Mouse (Mus musculus) heart, embryonic 13.5 days (tissue): Measurements from ENCODE around the gene Kalrn. TPM values are rescaled to one million over a fixed set of nuclear protein-coding genes. Genes with fewer than 3 reads are reported as not detected.
"Not testable (repeated sequence)": the region's sequence is repeated elsewhere in the genome, so short reads cannot be mapped to it uniquely, and the experiment has no call there.

Experiments
- ATAC-seq: fragments of 200-750 bp; cut with Nextera tagmentation; 2 replicates; pipeline ENCODE4 v1.8.0; 2017; ENCODE audit warnings: moderate TSS enrichment; ENCODE audit not compliant: insufficient number of reproducible peaks, low FRiP score, low TSS enrichment; ENCODE audit errors: extremely low read depth
- H3K27ac ChIP-seq: fragments of 300-500 bp; sonication (generic); replicated peaks from 2 replicates; pipeline ENCODE4 v1.5.1; 2015; ENCODE audit warnings: moderate library complexity, mild to moderate bottlenecking, inconsistent platforms
- H3K27me3 ChIP-seq: fragments of 300-500 bp; sonication (generic); replicated peaks from 2 replicates; pipeline ENCODE4 v1.6.1; 2015; ENCODE audit warnings: mild to moderate bottlenecking, inconsistent platforms
- H3K36me3 ChIP-seq: fragments of 300-500 bp; sonication (generic); 2 replicates; pipeline ENCODE4 v1.6.1; 2015; ENCODE audit warnings: mild to moderate bottlenecking, inconsistent platforms
- H3K4me1 ChIP-seq: fragments of 300-500 bp; sonication (generic); 2 replicates; pipeline ENCODE4 v1.6.1; 2015; ENCODE audit warnings: inconsistent platforms
- H3K4me2 ChIP-seq: fragments of 300-500 bp; sonication (generic); 2 replicates; pipeline ENCODE4 v1.6.1; 2015; ENCODE audit warnings: inconsistent platforms, mild to moderate bottlenecking, moderate library complexity
- H3K4me3 ChIP-seq: fragments of 300-500 bp; sonication (generic); 2 replicates; pipeline ENCODE4 v1.5.1; 2015; ENCODE audit warnings: moderate library complexity, mild to moderate bottlenecking, inconsistent platforms
- H3K9ac ChIP-seq: fragments of 300-500 bp; sonication (generic); 2 replicates; pipeline ENCODE4 v1.6.1; 2015; ENCODE audit warnings: inconsistent platforms, mild to moderate bottlenecking, moderate library complexity
- H3K9me3 ChIP-seq: fragments of 300-500 bp; sonication (generic); 2 replicates; pipeline ENCODE4 v1.6.1; 2016; ENCODE audit warnings: inconsistent platforms
- WGBS: fragments of 180-500 bp; shearing (Covaris S2); methylation state at CpG from one replicate; pipeline ENCODE4 v1.1.7; 2015; ENCODE audit warnings: mixed read lengths; 5-methylcytosine and 5-hydroxymethylcytosine counted together
- polyA plus RNA-seq: library from polyadenylated mRNA; unstranded; fragments of >200 nt; fragmentation: Nextera tagmentation; extraction: Ambion mirVana; gene quantifications from 2 replicates; pipeline ENCODE4 v1.2.1, GENCODE M21; 2015

Kalrn gene
- polyA plus RNA-seq, 1 experiment from 2014 or later: 28.1 TPM

DNA sequence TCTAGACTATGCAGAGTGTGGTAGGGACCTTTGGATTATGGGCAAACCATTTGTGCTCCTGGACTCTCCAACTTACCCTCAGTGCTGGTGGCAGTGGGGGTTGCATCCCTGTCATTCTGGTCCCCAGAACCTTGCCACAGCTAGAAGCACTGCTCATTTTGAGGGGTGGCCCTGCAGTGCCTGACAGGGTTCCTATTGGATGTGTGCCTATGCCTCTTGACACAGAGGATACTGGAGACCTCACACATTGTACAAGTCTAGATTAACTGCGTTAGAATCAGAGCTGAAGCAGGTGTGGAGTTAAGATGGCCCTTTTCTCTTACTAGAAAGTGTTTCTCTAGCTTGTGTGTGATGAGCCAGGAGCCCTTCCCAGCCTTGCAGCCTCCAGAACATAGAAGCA lies 265.0 kb downstream of the Kalrn start:
- Histone ChIP-seq H3K9ac (no peak overlapping the region), H3K4me2 (no peak overlapping the region), H3K9me3 (no peaks in the 10 kb centered on the region), H3K36me3 (no peaks in the 10 kb centered on the region), H3K4me1 (peaks cover 25% of the 10 kb centered on the region), H3K27me3 (no peaks in the 10 kb centered on the region), H3K4me3 (no peak overlapping the region), H3K27ac (no peak overlapping the region)
- 55% methylated on average over 1 of the region's 1 CpGs for WGBS
- no peak for ATAC-seq

DNA sequence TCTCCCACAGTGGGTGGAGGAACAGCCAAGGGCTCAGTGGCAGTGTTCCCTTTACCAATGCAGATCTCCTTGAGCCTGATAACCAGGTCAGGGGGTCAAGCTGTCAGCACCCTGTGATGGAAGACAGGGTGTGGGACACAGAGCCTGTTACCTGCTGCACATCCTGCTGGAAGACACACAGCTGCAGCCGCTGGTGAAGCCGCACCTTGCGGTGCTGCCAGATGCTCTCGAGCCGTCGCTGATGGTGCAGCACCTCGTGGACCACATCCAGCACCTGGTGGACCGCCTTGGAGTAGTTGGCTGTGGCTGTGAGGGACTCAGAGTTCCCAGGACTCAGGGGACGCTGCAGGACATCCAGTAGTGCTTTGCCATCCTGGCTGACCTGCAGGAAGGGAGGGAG lies 265.9 kb downstream of the Kalrn start:
- H3K4me2 ChIP-seq: no peak overlapping the region
- H3K4me1 ChIP-seq: peaks cover 25% of the 10 kb centered on the region

DNA sequence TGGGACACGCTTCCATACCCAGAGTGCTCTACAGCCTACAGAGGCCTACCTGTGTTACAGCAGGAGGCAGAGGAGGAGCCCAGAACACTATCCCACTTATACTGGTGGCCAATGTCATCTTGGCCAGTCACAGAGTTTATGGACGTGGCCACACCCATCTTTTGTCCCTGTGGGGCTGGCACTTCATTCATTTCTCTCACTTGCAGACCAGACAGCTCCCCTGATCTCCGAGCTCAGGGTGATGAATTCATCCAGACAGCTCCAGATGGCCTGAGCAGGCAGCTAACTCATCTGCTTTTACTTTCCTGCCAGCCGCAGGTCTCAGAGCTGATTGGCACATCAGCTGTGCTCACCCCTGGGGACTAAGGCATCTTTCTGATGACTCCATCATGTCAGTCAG lies 267.7 kb downstream of the Kalrn start:
- H3K9me3 ChIP-seq: no peaks in the 10 kb centered on the region
- no peaks in the 10 kb centered on the region for H3K36me3 ChIP-seq
- no peak for ATAC-seq
- no peak overlapping the region for H3K9ac ChIP-seq
- no peak overlapping the region for H3K4me3 ChIP-seq
- no peak overlapping the region for H3K4me2 ChIP-seq
- 60% methylated on average over 4 of the region's 4 CpGs for WGBS
- no peak overlapping the region for H3K27ac ChIP-seq
- no peaks in the 10 kb centered on the region for H3K27me3 ChIP-seq
- H3K4me1 ChIP-seq: peaks cover 16% of the 10 kb centered on the region

More for the DNA sequence above, 265.9 kb downstream of the Kalrn start:
- Histone ChIP-seq H3K27me3 (no peaks in the 10 kb centered on the region), H3K27ac (no peak overlapping the region), H3K4me3 (no peak overlapping the region), H3K9ac (no peak overlapping the region; the same call in 1 of the 2 replicates), H3K9me3 (no peaks in the 10 kb centered on the region), H3K36me3 (no peaks in the 10 kb centered on the region)
- WGBS: 44% methylated on average over 9 of the region's 9 CpGs
- no peak for ATAC-seq

DNA sequence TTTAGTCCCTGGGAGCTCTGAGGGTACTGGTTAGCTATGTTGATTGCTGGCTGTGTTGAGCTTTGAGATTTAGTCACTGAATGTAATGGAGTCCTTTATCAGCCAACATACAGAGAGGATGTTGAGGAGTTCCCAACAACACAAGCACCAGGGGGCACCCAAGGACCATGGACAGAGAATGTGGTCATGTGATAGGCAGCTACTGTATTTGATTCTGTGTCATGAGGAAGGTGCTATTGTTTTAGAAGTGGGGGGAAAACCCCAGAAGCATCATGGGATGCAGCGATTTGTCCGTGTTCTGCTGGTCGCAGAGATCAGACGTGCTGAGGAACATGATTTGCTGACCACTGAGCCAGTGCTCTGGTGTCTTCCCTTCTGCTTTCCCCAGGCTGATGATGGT lies 269.5 kb downstream of the Kalrn start:
- not testable (repeated sequence) for ATAC-seq
- WGBS: 59% methylated on average over 4 of the region's 4 CpGs

DNA sequence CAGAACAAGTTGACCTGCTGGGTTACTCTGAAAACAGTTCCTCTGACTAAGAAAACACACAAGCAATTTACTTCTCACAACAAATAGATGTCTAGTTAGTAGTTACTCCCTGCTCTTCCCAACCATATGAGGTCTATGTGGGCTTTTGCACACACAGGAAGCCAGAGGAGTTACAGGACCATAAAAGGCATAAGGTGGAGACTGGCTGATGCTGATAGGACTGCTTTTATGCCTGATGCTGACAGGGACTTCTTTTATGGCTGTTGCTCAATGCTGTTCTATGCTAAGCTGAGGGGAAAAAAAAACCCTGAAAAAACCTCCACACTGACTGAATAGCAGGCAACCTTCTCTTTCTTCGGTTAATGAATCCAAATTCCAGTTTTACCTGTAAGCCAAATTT lies 270.8 kb downstream of the Kalrn start:
- H3K4me1 ChIP-seq: peaks cover 9% of the 10 kb centered on the region
- H3K27ac ChIP-seq: no peak overlapping the region
- no peaks in the 10 kb centered on the region for H3K9me3 ChIP-seq
- no peak overlapping the region for H3K9ac ChIP-seq
- H3K4me3 ChIP-seq: no peak overlapping the region
- H3K4me2 ChIP-seq: no peak overlapping the region
- no peaks in the 10 kb centered on the region for H3K36me3 ChIP-seq
- WGBS: 89% methylated on average over 1 of the region's 1 CpGs
- ATAC-seq: no peak
- H3K27me3 ChIP-seq: no peaks in the 10 kb centered on the region

More for the DNA sequence above, 269.5 kb downstream of the Kalrn start:
- H3K27ac ChIP-seq, H3K27me3 ChIP-seq, H3K9ac ChIP-seq, H3K4me2 ChIP-seq, H3K4me3 ChIP-seq, H3K9me3 ChIP-seq, H3K36me3 ChIP-seq: not testable (repeated sequence)
- peaks cover 18% of the 10 kb centered on the region for H3K4me1 ChIP-seq

DNA sequence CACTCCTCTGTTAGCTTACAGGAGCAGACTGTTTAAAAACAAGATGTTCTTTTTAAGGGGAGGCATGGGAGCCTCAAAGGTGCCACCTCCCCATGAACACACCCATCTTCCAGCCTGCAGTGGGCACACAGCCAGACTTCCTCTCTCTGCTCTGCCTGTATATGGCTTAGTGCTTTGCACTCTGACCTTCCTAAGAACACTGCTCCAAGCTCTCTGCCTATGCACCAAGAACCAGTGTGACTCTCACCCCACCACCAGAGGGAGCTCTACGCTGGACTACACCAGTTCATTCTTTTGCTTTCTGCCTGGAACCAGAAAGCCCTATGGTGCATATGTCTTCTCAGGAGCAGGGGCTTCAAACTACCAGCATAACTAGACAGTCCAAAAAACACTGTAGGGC lies 271.3 kb downstream of the Kalrn start:
- Histone ChIP-seq H3K4me3 (no peak overlapping the region), H3K27ac (no peak overlapping the region), H3K27me3 (no peaks in the 10 kb centered on the region), H3K36me3 (no peaks in the 10 kb centered on the region), H3K9ac (no peak overlapping the region), H3K4me2 (no peak overlapping the region), H3K4me1 (peaks cover 5% of the 10 kb centered on the region; the same call in 1 of the 2 replicates), H3K9me3 (no peaks in the 10 kb centered on the region)
- ATAC-seq: no peak
- 58% methylated on average over 1 of the region's 1 CpGs for WGBS

DNA sequence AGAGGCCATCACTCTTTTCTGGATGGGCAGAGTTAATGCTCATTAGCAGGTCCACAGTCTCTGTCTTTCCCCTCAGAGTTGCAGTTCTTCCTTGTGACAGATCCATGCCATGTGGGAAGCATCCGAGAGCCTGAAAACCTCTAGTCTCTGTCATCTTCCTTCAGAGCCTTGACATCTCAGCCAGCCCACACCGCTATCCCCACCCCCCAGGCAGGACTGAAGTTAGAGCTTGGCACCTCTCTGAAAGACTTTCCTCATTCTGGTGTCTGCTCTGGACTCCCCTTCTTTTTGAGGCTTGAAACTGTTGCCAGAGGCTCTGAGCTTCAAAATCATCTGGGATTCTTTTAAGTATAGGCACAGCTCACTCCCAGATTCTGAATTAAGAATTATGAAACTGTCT lies 274.1 kb downstream of the Kalrn start:
- Histone ChIP-seq H3K9me3 (no peaks in the 10 kb centered on the region), H3K36me3 (no peaks in the 10 kb centered on the region), H3K9ac (no peak overlapping the region), H3K4me1 (peaks cover 3% of the 10 kb centered on the region; the same call in 1 of the 2 replicates), H3K27ac (no peak overlapping the region), H3K4me3 (no peak overlapping the region), H3K27me3 (no peaks in the 10 kb centered on the region), H3K4me2 (no peak overlapping the region)
- WGBS: 66% methylated on average over 2 of the region's 2 CpGs
- no peak for ATAC-seq

DNA sequence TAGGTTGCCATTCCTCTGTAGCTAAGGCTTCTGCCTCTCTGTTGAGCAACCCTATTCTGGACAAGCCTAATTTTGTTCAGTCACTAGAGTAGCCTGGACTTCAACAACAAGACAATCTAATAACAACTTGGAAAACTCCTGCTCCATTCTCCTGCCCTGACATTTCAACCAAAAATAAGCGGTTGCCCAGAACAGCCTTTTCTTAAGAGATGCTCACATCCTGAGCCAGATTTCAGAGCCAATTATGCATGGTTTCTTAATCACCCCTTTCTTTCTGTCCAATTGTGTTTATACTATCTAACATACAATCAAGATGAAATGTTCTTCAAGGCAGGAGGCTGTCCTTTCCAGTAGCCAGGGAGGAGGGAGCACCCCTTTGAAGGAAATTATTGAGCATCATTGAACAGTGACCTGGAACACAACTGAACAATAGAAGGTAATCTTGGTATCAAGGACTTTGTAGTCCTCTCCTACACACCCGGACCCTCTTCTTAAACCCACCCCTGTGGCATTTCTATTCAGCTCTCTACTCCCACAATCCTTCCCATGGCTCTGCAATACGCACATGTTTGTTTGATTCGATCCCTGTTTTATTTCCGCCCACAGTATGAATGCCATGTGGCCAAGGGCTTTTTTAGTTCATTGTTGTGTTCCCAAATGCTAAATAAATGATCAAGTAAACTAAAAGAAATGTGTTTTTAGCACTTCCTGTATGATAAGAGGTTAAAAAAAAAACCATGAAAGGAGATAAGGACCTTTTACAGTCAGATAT lies 275.2 kb downstream of the Kalrn start:
- peaks cover 6% of the 10 kb centered on the region; the same call in 1 of the 2 replicates for H3K4me1 ChIP-seq
- H3K4me3 ChIP-seq: no peak overlapping the region
- ATAC-seq: no peak
- H3K27me3 ChIP-seq: no peaks in the 10 kb centered on the region
- WGBS: 81% methylated on average over 5 of the region's 5 CpGs
- no peak overlapping the region for H3K4me2 ChIP-seq
- no peaks in the 10 kb centered on the region for H3K9me3 ChIP-seq
- no peak overlapping the region for H3K9ac ChIP-seq
- H3K27ac ChIP-seq: no peak overlapping the region
- 0 out of 2 replicates have a peak, but pooled peaks cover 3% of the 10 kb centered on the region for H3K36me3 ChIP-seq

DNA sequence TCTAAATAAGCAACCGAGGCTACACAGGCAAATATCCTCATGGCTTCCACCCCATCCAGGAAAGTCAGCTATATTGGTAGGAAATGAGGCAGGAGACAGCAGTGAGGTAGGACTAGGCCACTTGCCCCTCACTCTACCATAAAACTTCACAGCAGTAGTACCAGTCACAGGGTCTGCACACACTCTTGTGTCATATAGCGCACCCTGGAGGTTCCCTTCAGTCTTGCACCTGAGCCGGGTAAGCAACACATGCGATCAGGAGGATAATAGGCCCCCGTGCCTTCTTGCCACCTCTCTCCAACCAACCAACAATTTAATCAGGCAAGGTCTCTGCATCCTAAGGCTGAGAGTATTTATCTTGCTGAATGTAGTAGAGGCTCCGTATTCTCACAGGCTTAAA lies 278.8 kb downstream of the Kalrn start:
- peaks cover 6% of the 10 kb centered on the region; the same call in 1 of the 2 replicates for H3K4me1 ChIP-seq
- H3K9me3 ChIP-seq: no peaks in the 10 kb centered on the region
- no peak overlapping the region for H3K27ac ChIP-seq
- H3K27me3 ChIP-seq: no peaks in the 10 kb centered on the region
- ATAC-seq: no peak
- no peak overlapping the region for H3K4me3 ChIP-seq
- H3K9ac ChIP-seq: no peak overlapping the region
- H3K4me2 ChIP-seq: no peak overlapping the region
- peaks cover 6% of the 10 kb centered on the region; the same call in 1 of the 2 replicates for H3K36me3 ChIP-seq
- 67% methylated on average over 6 of the region's 6 CpGs for WGBS

DNA sequence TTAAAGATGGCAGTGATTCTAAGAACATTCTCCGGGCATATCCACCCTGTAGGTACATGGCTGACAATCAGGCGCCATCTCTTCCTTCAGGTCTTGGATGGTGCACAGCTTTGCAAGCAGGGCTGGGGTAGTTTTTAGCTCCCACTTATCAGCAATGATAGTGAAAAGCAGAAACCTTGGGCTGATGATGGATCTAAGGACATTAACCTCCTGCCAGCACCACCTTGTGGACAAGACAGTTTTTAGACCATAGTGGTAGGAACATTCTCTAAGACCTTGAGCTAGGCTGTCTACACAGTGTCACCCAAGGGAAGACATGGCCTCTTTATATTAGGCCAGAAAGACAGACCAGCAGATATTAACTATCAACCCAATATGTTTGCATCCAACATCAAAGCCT lies 279.7 kb downstream of the Kalrn start:
- Histone ChIP-seq H3K4me2 (no peak overlapping the region), H3K9me3 (no peaks in the 10 kb centered on the region), H3K4me3 (no peak overlapping the region), H3K9ac (no peak overlapping the region), H3K27me3 (no peaks in the 10 kb centered on the region), H3K36me3 (peaks cover 6% of the 10 kb centered on the region; the same call in 1 of the 2 replicates), H3K27ac (no peak overlapping the region), H3K4me1 (peaks cover 3% of the 10 kb centered on the region; the same call in 1 of the 2 replicates)
- WGBS: 72% methylated on average over 2 of the region's 2 CpGs
- ATAC-seq: no peak

DNA sequence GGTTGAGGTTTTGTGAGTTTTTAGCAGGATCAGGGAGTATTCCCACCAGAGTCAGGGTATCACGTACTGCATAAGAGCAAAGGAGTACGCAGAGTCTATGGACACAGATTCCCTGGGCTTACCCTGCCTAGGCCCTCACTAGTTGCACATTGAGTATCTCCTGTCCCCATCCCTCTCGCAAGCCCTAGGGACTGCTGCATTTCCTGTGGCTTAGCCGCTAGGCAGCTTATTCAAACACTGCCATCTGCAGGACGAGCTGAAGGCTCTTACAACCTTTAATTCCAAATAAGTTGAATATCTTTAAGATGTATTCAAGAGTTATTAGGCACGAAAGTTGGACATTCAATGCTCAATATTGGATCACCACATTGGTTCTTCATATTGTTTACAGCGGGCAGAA lies 283.7 kb downstream of the Kalrn start:
- Histone ChIP-seq H3K4me1 (peaks cover 12% of the 10 kb centered on the region), H3K9ac (no peak overlapping the region), H3K9me3 (no peaks in the 10 kb centered on the region), H3K27ac (no peak overlapping the region), H3K4me2 (no peak overlapping the region), H3K36me3 (peaks cover 6% of the 10 kb centered on the region; the same call in 1 of the 2 replicates), H3K27me3 (no peaks in the 10 kb centered on the region), H3K4me3 (no peak overlapping the region)
- no peak for ATAC-seq
- 33% methylated on average over 7 of the region's 7 CpGs for WGBS

DNA sequence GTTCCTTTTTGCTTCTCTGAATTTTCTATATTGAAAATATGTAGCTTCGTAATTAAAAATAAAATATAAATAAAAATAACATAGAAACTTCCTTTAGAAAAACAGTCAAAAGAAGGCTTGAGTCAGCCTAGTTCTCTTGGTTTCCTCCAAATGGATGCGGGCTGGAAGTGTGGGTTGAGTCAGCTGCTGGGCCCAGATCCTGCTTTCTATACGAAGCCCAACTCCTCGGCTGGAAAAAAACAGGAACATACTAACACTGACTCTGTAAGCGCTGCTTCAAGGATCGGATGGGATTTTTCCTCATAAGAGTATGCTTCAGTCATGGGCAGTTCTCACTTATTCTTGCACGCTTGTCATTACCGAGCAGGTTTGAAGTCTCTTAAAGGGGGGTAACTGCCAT lies 291.3 kb downstream of the Kalrn start:
- ATAC-seq: no peak
- Histone ChIP-seq H3K27me3 (no peaks in the 10 kb centered on the region), H3K4me3 (no peak overlapping the region), H3K36me3 (no peaks in the 10 kb centered on the region), H3K9me3 (no peaks in the 10 kb centered on the region), H3K4me2 (no peak overlapping the region), H3K4me1 (peaks cover 1% of the 10 kb centered on the region), H3K9ac (no peak overlapping the region), H3K27ac (no peak overlapping the region)
- WGBS: 83% methylated on average over 8 of the region's 8 CpGs
